Mouse (Mus musculus) spleen, adult 12 weeks (tissue): ENCODE results near the gene Spsb3.

Experiments used
- DNase-seq: peaks from one replicate; pipeline ENCODE4 v3.0.0; 2022; ENCODE audit warnings: low spot score

Gene Spsb3

DNA sequence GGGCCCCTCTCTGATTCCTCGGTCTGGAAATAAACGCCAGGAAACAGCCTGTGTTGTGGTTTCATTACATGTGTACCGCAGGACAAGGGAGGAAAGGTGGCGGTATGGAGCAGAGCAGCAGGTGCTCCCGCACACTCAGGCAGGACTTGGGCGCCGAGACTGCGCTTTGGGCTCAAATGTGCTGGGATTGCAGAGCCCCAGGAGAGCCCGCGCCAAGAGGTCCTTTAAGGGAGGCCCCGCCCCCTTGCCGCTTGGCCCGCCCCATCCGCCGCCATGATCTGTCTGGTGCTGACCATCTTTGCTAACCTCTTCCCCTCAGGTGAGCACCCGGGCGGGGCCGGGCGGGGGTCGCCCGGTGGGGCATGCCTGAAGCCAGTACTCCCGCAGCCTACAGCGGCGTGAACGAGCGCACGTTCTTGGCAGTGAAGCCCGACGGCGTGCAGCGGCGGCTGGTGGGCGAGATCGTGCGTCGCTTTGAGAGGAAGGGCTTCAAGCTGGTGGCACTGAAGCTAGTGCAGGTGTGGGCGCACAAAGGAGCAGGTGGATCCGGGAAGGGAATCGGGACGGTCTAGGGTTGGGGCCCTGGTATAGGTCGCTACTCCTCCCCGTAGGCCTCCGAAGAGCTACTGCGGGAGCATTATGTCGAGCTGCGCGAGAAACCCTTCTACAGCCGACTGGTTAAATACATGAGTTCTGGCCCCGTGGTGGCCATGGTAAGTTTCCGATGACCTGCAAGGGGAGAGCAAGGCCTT is 10.0 kb downstream of the Spsb3 start, which contains the start of gene Nme3:
TSS of gene Nme3 (plus strand) at position 260 of the 752 bp plus-strand sequence.
- DNase-seq = peak; percentile 63

DNA sequence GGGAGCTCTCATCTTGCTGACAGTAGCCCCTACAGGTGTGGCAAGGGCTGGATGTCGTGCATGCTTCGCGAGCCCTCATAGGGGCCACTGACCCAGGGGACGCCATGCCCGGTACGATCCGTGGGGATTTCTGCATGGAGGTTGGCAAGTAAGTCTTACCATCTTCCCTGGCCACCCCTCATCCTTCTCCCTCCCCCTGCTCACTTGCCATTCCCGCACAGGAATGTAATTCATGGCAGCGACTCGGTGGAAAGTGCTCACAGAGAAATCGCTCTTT is 10.5 kb downstream of the Spsb3 start:
- no peak for DNase-seq

DNA sequence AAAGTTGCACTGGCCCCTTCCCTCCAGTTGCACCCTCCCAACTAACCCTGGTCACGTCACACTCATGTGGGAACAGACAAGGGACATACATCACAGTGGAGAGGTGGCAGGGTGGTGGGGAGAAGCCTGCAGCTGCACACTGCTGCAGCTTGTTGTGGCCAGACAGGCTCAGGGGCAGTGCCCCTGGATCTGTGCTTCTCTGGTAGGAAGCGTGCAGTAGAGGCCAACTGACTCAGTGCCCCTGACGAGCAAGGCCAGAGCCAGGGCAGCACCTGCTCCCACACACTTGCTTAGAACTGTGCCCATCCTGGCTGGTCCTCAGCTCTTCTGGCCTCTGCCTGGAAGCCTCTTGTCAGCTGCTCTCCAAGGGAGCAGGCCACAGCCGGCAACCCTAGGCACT is 11.2 kb downstream of the Spsb3 start:
- no peak for DNase-seq

DNA sequence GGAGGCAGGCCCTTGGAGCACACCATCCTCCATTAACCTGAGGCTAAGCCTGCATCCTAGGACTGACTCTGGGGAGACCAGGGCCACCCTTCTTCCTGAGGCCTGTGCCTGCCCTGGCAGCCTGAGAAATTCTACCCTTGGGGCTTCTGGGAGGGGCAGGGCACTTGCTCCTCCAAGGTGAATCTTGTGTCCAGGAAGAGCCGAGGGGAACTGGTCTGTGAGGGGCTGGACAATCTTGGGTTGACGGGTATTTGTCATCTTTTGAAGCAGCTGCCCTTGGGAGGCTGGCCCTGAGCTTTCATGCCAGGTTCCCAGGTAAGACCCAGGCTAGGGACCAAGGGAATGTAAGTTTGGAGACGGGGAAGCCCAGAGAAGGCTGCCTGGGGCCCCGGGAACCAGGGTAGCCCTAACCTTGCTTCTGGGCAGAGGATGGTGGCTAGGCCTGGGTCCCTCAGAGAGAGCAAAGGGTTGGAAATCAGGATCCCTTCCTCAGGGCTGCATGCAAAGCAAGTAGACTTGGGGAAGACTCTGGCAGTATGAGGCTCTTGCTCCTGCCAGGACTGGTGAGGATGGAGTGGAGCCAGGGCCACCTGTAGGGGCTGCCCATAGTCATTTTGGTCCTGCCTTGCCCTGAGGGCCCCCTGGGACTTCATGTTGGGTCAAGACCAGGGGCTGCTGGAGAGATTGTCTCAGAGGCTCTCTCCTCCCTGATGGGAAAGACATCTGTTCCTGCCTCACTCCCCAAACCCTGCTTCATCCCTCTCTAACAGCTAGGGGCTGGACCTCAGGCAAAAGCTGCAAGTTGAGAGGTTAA is 11.8 kb downstream of the Spsb3 start:
- no peak for DNase-seq

DNA sequence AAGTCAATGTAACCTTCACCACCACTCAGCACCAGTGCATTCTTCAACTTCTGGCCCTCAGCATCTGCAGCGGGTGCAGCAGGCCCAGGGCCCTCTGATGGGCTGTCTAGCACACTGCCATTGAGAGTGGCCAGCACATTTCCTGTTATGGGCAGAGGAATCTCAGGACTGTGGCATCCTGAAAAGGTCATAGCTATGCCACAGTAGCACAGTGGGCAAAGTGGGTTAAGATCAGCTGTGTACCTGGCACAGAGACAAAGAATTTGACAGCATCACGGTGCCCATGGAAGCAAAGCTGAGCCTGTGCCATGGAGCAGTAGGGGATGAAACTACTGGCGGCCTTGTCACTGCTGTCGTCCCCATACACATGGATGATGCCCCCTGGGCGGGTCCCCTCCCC is 12.7 kb downstream of the Spsb3 start:
- DNase-seq = no peak

DNA sequence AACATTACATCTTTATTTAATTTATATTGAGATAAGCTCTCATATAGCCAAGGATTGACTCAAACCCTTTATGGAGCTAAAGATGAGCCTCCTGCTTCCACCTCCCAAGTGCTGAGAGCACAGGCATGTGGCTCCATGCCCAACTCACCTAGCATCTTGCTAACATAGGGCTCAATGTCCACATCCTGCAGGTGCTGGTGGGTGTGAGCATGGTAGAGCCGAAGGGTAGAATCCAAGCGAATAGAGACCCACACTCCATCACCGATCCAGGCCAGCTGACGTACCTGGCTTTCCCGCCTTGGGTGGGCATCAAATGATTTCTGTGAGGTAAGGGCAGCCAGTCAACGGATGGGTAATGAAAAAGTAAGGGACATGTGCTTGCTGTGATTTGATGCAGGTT is 13.6 kb downstream of the Spsb3 start:
- DNase-seq = no peak

DNA sequence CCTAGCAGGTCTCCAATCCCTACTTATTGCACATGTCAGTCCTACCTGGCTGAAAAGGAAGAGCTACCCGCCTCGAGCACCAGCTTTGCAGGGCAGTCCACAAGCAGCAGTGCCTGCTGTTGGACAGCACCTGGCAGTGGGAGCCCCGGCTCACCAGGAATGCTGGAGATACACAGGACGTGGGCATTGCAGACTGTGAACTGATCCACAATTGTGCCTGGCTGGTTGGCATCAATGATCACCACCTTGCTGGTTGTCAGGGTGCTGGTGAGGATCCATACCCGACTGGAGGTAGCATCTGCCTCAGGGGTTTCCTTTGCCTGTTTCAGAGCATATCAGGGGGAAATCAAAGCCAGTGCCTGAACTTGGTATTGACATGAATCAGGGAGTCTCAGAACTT is 15.7 kb downstream of the Spsb3 start:
- DNase-seq = no peak

DNA sequence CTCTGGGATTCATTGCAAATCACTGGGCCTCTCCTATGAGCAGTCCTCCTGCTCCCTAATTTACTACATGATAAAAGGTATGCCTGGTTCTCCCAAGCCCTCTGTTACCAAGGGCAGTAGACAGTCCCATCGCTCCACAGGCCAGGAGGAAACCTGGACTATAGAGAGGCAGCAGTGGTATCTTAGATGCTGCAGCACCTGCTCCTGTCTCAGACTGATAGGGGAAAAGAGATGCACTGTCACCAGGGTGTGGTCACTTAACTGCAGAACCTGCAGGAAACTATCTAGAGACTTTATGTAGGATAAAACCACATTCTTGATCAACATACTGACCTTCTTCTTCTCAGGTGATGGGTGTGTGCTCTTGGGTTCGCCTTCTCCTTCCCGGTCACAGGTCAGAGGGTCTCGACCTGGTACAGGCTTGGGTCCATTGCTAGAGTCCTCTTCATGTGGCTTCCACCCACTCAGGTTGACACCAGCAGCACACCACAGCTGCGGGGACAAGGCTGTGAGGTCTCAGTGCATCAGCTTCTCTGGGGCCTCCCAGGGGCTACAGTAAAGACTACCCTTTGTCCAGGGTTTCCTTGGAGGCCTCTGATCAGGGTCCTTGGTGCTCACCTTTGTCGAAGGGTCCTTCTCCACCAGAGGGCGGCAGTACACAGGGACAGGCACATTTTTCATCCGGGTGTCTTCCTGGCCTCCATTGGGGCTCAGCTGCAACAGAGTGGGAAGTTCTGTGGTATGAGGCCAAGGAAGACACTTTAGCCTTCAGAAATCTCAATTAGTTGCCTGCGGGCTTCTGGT is 16.4 kb downstream of the Spsb3 start:
- DNase-seq = peak; percentile 72

DNA sequence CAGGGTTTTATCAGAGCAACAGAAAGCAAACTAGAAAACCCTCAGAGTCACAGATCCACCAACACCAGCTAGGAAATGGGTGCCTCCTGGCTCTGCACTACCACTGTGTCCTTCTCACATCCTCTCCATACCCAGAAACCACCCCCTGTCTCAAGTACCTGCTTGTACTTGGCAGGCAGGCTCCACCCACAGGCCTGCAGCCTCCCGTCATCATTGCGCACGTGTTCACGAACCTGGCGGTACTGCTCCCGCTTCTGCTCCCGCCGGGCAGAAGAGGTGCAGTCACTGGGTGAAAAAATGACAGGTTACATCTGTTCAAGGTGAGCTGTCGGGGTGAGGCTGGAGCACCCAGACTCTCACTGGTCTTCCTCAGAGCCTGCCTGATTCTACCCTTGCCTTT is 17.3 kb downstream of the Spsb3 start:
- no peak for DNase-seq

DNA sequence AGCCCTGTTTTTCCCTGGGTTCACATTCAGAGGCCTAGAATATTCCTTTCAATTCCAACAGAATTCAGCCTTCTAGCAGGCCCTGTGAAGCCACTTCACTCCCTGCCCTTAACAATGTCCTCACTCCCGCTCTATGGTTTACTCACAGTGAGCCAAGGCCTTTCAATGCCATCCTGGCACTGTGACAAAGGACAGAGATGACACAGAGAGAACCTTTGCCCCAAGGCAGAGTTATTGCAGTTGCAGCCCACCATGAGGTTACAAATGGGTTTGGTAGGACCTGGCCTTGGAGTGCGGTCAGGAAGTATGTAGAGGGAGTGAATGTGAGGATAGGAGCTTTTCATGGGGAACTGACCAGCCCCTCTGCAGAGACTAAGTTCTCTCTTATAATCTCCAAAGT is 21.1 kb downstream of the Spsb3 start:
- no peak for DNase-seq

DNA sequence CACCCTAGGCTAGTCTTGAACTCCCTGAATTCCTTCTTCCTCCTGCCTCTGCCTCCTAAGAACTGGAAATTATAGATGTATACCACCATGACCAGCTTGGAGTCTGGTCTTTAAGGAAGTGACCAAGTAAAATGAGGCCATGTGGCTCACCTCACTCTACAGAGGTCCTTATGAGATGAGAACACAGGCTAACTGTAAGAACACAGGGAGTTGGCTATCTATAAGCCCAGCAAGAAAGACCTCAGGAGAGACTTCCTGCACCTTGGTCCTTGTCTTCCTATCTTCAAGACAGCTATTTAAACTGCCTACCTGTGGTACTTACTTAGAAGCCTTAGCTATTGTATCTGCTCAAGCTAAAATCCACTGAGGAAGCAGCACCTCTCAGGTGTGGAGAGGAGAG is 27.5 kb downstream of the Spsb3 start:
- no peak for DNase-seq

DNA sequence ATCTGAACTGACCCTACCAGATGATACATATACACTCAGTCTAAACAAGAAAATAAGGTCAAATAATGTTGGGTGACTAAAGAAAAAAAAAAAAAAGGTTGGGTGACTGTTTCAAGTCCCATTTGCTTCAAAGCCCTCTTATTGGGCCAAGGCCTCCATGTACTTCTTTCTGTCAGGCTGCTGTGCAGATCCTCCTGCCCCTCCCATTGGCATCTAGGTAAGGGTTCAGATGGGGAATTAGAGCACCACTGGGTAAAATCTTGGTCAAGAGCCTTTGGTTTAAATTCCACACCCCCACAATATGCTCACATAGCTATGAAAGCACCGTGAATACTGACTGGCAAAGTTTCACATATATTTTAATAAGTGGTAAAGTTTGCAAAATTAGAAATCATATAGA is 36.8 kb downstream of the Spsb3 start:
- no peak for DNase-seq

DNA sequence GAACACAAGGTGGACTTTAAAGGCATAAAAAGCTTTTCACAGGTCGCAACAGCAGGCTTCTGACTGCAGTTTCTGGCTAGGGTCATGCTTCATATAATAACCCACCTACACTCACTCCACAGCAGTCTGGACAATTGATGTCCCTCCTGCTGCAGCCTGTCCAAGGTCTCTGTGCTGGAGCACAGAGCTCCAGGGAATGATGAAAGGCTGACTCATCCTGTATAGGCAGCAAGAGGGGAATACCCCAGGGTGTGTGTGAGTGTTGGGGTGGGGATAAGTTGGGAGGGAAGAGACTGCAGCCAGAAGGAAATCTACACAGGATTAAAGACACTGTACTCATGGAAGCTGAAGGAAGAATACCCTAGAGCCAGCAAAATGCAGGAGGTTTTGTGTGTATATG is 43.1 kb downstream of the Spsb3 start:
- DNase-seq = no peak

DNA sequence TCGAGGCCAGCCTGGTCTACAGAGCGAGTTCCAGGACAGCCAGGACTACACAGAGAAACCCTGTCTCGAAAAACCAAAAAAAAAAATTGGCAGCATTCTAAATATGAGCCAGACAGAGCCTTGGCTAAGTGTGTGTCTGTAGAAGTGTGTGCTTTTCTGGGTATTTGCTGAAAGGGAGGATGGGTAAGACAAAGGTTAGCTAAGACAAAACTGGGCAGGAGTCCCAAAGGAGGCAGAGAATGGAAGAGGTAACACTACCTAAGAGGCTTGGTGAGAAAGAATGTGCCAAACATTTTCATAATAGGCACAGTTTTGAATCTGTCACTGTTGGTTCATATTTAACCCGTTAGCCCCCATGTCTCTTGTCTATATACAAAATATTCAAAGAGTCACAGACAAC is 46.0 kb downstream of the Spsb3 start:
- DNase-seq = no peak

DNA sequence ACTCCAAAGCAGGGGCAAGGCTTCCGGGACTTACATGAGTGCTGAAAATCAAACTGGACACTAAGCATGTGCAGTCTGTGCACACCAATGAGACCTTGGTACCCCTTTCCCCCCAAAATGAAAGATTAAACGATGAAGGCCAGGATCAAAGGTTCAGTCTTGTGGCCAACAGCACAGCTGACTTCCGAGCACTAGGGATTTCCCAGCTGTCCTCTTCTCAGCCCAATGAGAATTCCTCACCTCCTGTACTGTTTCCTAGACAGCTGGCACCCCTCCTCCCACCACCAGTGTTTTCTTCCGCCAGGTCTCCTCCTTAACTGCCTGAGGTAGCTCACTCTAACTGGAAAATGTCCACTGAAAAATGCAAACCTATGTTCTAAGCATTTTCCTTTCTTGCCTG is 46.7 kb downstream of the Spsb3 start:
- no peak for DNase-seq

DNA sequence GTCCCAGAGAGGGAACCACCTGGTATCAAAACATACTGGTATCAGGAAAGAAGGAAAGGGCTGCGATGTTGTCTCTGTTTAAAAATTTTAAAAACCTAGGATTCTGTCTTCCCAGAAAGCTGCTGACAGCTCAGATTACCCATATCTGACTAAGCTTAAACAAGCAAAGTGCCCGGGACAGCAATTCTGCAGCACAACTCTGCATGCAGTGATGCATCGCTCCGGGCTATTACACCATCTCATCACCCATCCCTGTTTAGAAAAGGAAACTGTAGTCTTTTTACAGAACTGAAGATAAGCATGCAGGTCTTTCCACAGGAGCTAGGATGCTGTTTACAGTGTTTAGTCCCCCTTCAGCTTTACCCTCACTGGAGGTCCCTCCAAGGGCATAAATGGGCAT is 48.5 kb downstream of the Spsb3 start:
- DNase-seq = no peak

DNA sequence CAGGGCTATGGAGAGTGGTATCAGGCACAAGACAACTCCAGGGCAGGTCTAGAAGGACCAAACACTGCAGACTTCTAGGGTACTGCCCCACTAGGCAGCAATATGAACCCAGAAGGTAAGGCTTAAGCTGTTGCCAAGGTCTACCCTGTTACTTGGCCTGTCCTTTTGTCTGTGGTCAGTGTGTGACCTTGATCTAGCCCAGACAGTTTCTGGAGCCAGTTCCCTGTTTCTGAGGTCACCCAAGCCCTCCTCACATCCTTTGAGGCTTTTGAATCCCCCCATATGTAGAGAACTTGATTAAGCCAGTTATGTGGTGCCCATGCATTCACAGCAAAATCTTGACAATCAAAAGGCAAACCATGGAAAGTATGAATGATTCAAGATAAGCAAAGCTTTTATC is 49.2 kb downstream of the Spsb3 start:
- DNase-seq = no peak

DNA sequence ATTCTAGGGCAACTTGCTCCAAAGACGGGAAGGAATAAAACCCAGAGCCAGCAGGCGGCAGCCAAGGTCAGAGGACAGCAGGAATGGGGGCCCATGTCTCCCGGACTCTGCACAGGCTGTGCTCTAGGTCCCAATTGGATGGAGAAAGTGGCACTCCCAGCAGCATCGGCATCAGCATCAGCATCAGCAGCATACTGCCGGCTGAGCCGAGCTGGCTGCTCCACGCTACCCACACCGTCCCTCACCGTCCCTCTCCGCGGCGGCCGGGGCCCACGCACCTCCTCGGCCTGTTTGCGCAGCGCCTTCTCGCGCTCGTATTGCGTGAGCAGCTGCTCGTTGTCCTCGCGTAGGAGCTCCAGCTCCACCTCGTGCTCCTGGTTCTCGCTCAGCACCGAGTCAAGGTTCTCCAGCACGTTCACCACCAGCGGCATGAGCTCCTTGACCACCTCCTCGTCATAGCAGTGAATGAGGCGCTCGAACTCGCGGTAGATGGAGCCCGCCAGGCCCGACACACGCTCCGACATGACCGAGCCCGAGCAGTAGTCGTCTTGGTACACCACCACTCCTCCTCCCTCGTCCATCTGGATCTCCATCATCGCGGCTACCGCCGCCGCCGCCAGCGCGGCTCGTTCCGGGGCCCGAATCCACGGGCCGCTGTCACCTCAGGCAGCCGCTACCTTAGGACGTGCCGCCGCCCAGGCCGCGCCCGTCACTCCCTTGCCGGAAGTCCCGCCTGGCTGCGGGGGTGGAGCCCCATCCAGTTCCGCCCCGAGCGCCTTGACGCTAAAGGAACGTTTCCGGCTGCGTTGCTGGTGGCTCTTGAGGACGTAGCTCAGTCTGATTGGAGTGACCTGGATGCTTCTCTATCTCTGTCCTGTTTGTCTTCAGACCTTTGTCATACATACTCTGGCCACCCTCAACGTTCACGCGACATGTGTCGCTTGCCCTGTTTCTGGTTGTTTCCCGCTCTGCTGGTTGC is 50.1 kb downstream of the Spsb3 start, which contains the start of gene Mapk8ip3:
TSS of gene Mapk8ip3 (minus strand) at position 719 of the 979 bp plus-strand sequence.
- peak; percentile 96 for DNase-seq

DNA sequence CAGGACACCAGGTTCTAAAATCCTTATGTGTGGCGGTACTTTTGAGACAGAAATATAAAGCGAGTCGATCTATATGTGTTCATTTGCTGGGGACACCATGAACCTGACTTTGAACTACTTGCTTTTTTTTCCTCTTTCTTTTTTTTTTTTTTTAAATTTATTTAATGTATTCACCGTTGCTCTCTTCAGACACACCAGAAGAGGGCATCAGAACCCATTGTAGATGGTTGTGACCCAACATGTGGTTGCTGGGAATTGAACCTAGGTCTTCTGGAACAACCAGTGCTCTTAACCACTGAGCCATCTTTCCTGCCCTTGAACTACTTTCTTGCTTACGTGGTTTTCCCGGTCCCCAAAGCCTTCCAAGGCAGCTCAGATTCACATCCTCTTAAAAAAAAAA is 50.8 kb downstream of the Spsb3 start:
- no peak for DNase-seq
